Mouse (Mus musculus) neural tube, embryonic 15.5 days (tissue): ENCODE data around the gene Flot2. TPM values are rescaled to one million over a fixed set of nuclear protein-coding genes. Genes with fewer than 3 reads are reported as not detected.

Source experiments
- microRNA counts: library from miRNA; unstranded; fragments of <30 nt; microRNA quantifications from one replicate; lab custom pipeline; 2016
- microRNA-seq: library from miRNA; unstranded; fragments of <30 nt; microRNA quantifications from one replicate; pipeline ENCODE4, GENCODE M21; 2017
- polyA plus RNA-seq: library from polyadenylated mRNA; unstranded; fragments of >200 nt; fragmentation: Nextera tagmentation; extraction: Ambion mirVana; gene quantifications from 2 replicates; pipeline ENCODE4 v1.2.1, GENCODE M21; 2015

Flot2 gene
- polyA plus RNA-seq, 1 experiment from 2014 or later: 132 TPM

MicroRNAs encoded within 50 kb of the gene (microRNA counts, 519-probe panel; counts per million panel counts)
- microRNA mmu-miR-144 (lab: Ali Mortazavi, UCI) (3,199 counts per million, percentile 78 among the panel's probes with 10 or more counts), microRNA mmu-miR-451 (lab: Ali Mortazavi, UCI) (2,799 counts per million, percentile 66 among the panel's probes with 10 or more counts)

Small RNAs within 50 kb of the gene (microRNA-seq; reads per million reads assigned to microRNA genes)
- gene Mir144: 24.2 reads per million, percentile 33 among the genes with 10 or more reads in this experiment
- gene Mir451a: not detected
- not detected for gene Mir451b

Other genes with a start within 250 kb of the Flot2 start
- gene Pipox, start 143.8 kb upstream of the Flot2 start, polyA plus RNA-seq: 5.4 and 5.5 TPM in 2 replicates
- 101 and 123 TPM in 2 replicates for gene Sez6, start 107.1 kb upstream of the Flot2 start, polyA plus RNA-seq
- 14.6 and 16.9 TPM in 2 replicates for gene Phf12, start 55.2 kb upstream of the Flot2 start, polyA plus RNA-seq
- 48.2 and 55.3 TPM in 2 replicates for gene Dhrs13, start 5.7 kb upstream of the Flot2 start, polyA plus RNA-seq
- 30.1 and 30.9 TPM in 2 replicates for gene Eral1, start 42.5 kb downstream of the Flot2 start, polyA plus RNA-seq
- 22.2 and 24.2 TPM in 2 replicates for gene Fam222b, start 56.7 kb downstream of the Flot2 start, polyA plus RNA-seq
- 82.1 and 85.4 TPM in 2 replicates for gene Traf4, start 127.7 kb downstream of the Flot2 start, polyA plus RNA-seq
- 7.0 and 9.7 TPM in 2 replicates for gene Nek8, start 138.7 kb downstream of the Flot2 start, polyA plus RNA-seq
- gene Tlcd1, start 138.8 kb downstream of the Flot2 start, polyA plus RNA-seq: 19.3 and 20.0 TPM in 2 replicates
- 774 and 869 TPM in 2 replicates for gene Rpl23a, start 145.7 kb downstream of the Flot2 start, polyA plus RNA-seq
- gene Rab34, start 150.5 kb downstream of the Flot2 start, polyA plus RNA-seq: 66.1 and 71.0 TPM in 2 replicates
- 3.3 and 4.8 TPM in 2 replicates for gene Proca1, start 155.5 kb downstream of the Flot2 start, polyA plus RNA-seq
- gene Sdf2, start 207.8 kb downstream of the Flot2 start, polyA plus RNA-seq: 93.2 and 97.1 TPM in 2 replicates
- gene Supt6, start 208.1 kb downstream of the Flot2 start, polyA plus RNA-seq: 22.9 and 25.1 TPM in 2 replicates
- gene 2610507B11Rik, start 223.8 kb downstream of the Flot2 start, polyA plus RNA-seq: 56.5 and 65.2 TPM in 2 replicates